ENCODE assay signal across 9 mouse cellular contexts in the genomic region with DNA sequence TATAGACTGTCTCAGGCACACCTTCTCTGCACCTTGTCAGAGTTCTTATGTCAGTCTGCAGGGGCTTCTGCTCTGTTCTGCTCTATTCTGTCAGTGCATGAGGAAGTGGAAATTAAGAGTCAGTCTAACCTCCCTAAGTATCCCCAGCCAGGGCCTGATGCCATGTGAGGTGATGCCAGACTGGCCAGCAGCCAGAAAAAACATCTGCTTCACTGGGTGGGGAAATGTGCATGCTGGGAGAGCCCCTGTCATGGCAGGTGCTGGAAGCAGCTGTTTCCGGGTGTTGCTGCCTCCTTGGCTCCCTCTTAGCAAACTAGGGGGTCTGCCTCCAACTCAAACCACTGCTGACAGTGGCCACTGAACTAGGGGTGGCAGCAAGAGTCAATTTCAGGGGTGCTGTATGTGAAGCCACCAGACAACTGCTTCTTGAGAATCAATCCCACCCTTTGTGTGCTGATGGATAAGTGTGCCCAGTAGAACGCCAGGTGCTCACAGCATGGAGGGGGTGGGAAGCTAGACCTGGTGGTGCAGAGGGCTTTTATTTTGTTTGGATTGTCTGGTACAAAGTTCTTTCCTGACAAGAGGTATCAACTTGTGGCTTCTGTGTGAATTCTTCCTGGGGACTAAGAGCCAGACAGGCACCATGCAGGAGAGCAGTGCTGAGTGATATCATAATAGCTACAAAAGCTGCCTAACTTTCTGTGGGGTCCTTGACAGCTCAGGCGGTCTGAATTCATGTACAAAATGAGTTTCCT. TPM values are rescaled to one million over a fixed set of nuclear protein-coding genes. Genes with fewer than 3 reads are reported as not detected.
A peak's percentile ranks its signal among the peaks of the same experiment; 100 is the strongest.
DNase-seq lines count a peak whose midpoint lies in the region; ATAC-seq and TF ChIP-seq lines count a peak whose summit lies in the region.
"Had no signal": no experiment of that assay in that cellular context is flagged by ENCODE, and none has a peak within 500 bp of the region (broad histone marks: within the 10 kb centered on the region; RNA-seq: fewer than 3 reads in every experiment).

No protein-coding gene starts in this region.

- H3K4me2 ChIP-seq in hindbrain, postnatal 0 days (ENCODE audit: low read depth, low read length): no peak overlapping the region

- no peak for TF ChIP-seq CTCF in hindbrain, postnatal 0 days (IDR thresholded peaks at IDR 0.05; ENCODE audit: low read depth)
- no peak for TF ChIP-seq CTCF in lung, adult 2 months (IDR thresholded peaks at IDR 0.05; ENCODE audit: insufficient read depth, low read length)

- intact Hi-C loops in gastrocnemius, postnatal 14 days (cut with DNase I; ENCODE audit: low total_unique reads): no loop called here

- 42% methylated on average over 3 of the region's 3 CpGs for WGBS in hindbrain, postnatal 0 days
- WGBS in lung, adult 2 months: 34% methylated on average over 3 of the region's 3 CpGs

- no peak for TF ChIP-seq POLR2A in lung, adult 2 months (IDR thresholded peaks at IDR 0.05; ENCODE audit: borderline replicate concordance, extremely low read depth, low read depth, low read length)

- ATAC-seq in hindbrain, postnatal 0 days: peak; percentile 66

- 0 out of 2 replicates have a peak, but pooled peaks cover 5% of the 10 kb centered on the region for H3K4me1 ChIP-seq in hindbrain, postnatal 0 days (ENCODE audit: insufficient read depth, low read length)
- H3K4me1 ChIP-seq in lung, adult 2 months (ENCODE audit: control insufficient read depth, insufficient read depth, low read length): no peaks in the 10 kb centered on the region

- H3K9me3 ChIP-seq in hindbrain, postnatal 0 days (ENCODE audit: low read length): 0 out of 2 replicates have a peak, but pooled peaks cover 2% of the 10 kb centered on the region

- no peak overlapping the region for H3K4me3 ChIP-seq in hindbrain, postnatal 0 days (ENCODE audit: low read length)
- no peak overlapping the region for H3K4me3 ChIP-seq in lung, adult 2 months (replicated peaks; ENCODE audit: extremely low read depth, low read depth, low read length)
- H3K4me3 ChIP-seq: erythroblast, embryonic 14.5 days had no signal

- DNase-seq in frontal cortex, postnatal 10 days (ENCODE audit: low spot score in 2 of 2): peak; percentile 43 to 50
- no peak for DNase-seq in frontal cortex, postnatal 25 days (ENCODE audit: low spot score in 2 of 2)
- peak; percentile 36 to 74 for DNase-seq in adrenal gland, adult (ENCODE audit: inconsistent age in 2 of 2, low spot score in 1 of 2)
- peak; percentile 78 for DNase-seq in gastrocnemius, postnatal 14 days
- DNase-seq in hindbrain, postnatal 0 days (ENCODE audit: low spot score): peak; percentile 78
- peak; percentile 6 for DNase-seq in lung, adult 2 months
- DNase-seq in right cerebral cortex, postnatal 25 days: peak; percentile 8
- DNase-seq in layer of hippocampus, adult 11-12 months (ENCODE audit: low spot score): no peak

- H3K36me3 ChIP-seq in hindbrain, postnatal 0 days (ENCODE audit: insufficient read depth, low read length): no peaks in the 10 kb centered on the region

- no peaks in the 10 kb centered on the region for H3K27me3 ChIP-seq in hindbrain, postnatal 0 days (ENCODE audit: insufficient read depth, low read length)

- peak overlapping the region; percentile 4; the same call in 1 of the 2 replicates for H3K27ac ChIP-seq in hindbrain, postnatal 0 days

- H3K9ac ChIP-seq in hindbrain, postnatal 0 days (replicated peaks; ENCODE audit: low read length): no peak overlapping the region

RNA-seq across cellular contexts. Expression of gene Cmpk2, which starts 56.1 kb away (rescaled TPM):
- 1 to 10 TPM; 2.9 to 3.0 TPM for total RNA-seq in gastrocnemius, postnatal 14 days (2021)
- 24.0 and 25.2 TPM in 2 replicates for total RNA-seq in hindbrain, postnatal 0 days (2014; rRNA removed)
- polyA plus RNA-seq in hindbrain, postnatal 0 days (2015; fragmentation: Nextera tagmentation; extraction: Ambion mirVana): 21.1 and 21.3 TPM in 2 replicates
- 9.8 and 10.7 TPM in 2 replicates for polyA plus RNA-seq in lung, adult 2 months (2012; rRNA removed)

Comparison
In these comparisons a context has a peak if more than half of its experiments do, and no peak if none do; other contexts are left out.
1. DNase-seq: peak in frontal cortex, postnatal 10 days (2 of 2), adrenal gland, adult (2 of 2), gastrocnemius, postnatal 14 days (single experiment), hindbrain, postnatal 0 days (single experiment), lung, adult 2 months (single experiment) and right cerebral cortex, postnatal 25 days (single experiment); none in frontal cortex, postnatal 25 days (0 of 2) and layer of hippocampus, adult 11-12 months (single experiment).